In genomic region chr3:105716353-105717000, GRCm38 (mm10) we compare ENCODE assay signal across 11 mouse cellular contexts. TPM values are rescaled to one million over a fixed set of nuclear protein-coding genes. Genes with fewer than 3 reads are reported as not detected.
A peak's percentile ranks its signal among the peaks of the same experiment; 100 is the strongest.
DNase-seq lines count a peak whose midpoint lies in the region; ATAC-seq lines count a peak whose summit lies in the region.
"Had no signal": no experiment of that assay in that cellular context is flagged by ENCODE, and none has a peak within 500 bp of the region (broad histone marks: within the 10 kb centered on the region; RNA-seq: fewer than 3 reads in every experiment).

No protein-coding gene starts in this region.

- H3K4me1 ChIP-seq in heart, embryonic 10.5 days: peaks cover 53% of the 10 kb centered on the region
- peaks cover 49% of the 10 kb centered on the region for H3K4me1 ChIP-seq in neural tube, embryonic 13.5 days (replicated peaks)
- H3K4me1 ChIP-seq in kidney, embryonic 14.5 days (ENCODE audit: control insufficient read depth, insufficient read depth, low read length): peaks cover 17% of the 10 kb centered on the region; the same call in 1 of the 2 replicates

- no peak overlapping the region for H3K9ac ChIP-seq in neural tube, embryonic 13.5 days
- H3K9ac ChIP-seq in kidney, embryonic 14.5 days (ENCODE audit: low read depth, low read length): no peak overlapping the region
- H3K9ac ChIP-seq: lung, embryonic 15.5 days; midbrain, embryonic 13.5 days had no signal

- H3K9me3 ChIP-seq in heart, embryonic 10.5 days: no peaks in the 10 kb centered on the region
- H3K9me3 ChIP-seq in neural tube, embryonic 13.5 days: no peaks in the 10 kb centered on the region
- H3K9me3 ChIP-seq in kidney, embryonic 14.5 days (ENCODE audit: control insufficient read depth, low read length): no peaks in the 10 kb centered on the region
- H3K9me3 ChIP-seq: lung, embryonic 15.5 days; midbrain, embryonic 13.5 days had no signal

- intact Hi-C loops in heart, postnatal 14 days (cut with DNase I): no loop called here

- H3K4me2 ChIP-seq in neural tube, embryonic 13.5 days: no peak overlapping the region
- H3K4me2 ChIP-seq in kidney, embryonic 14.5 days (replicated peaks; ENCODE audit: low read depth, low read length): no peak overlapping the region
- H3K4me2 ChIP-seq: lung, embryonic 15.5 days; midbrain, embryonic 13.5 days had no signal

- H3K36me3 ChIP-seq in heart, embryonic 10.5 days: peaks cover 9% of the 10 kb centered on the region; the same call in 1 of the 2 replicates
- no peaks in the 10 kb centered on the region for H3K36me3 ChIP-seq in neural tube, embryonic 13.5 days
- no peaks in the 10 kb centered on the region for H3K36me3 ChIP-seq in kidney, embryonic 14.5 days (ENCODE audit: control insufficient read depth, insufficient read depth, low read length)
- H3K36me3 ChIP-seq: midbrain, embryonic 13.5 days had no signal

- WGBS in heart, embryonic 10.5 days: 64% methylated on average over 18 of the region's 18 CpGs
- 67% methylated on average over 18 of the region's 18 CpGs for WGBS in neural tube, embryonic 13.5 days
- 62% methylated on average over 18 of the region's 18 CpGs for WGBS in kidney, embryonic 14.5 days

- H3K4me3 ChIP-seq in heart, embryonic 10.5 days: no peak overlapping the region
- H3K4me3 ChIP-seq in neural tube, embryonic 13.5 days: no peak overlapping the region
- no peak overlapping the region for H3K4me3 ChIP-seq in kidney, embryonic 14.5 days (ENCODE audit: low read length)
- H3K4me3 ChIP-seq: lung, embryonic 15.5 days; midbrain, embryonic 13.5 days had no signal

- DNase-seq in cerebellum, adult 11-12 months: peak; percentile 61
- DNase-seq in cerebellum, adult 8-10 months: no peak
- DNase-seq in heart, embryonic 10.5 days (ENCODE audit: low spot score): no peak
- DNase-seq in heart, postnatal 14 days: no peak
- DNase-seq in neural tube, embryonic 10.5 days (ENCODE audit: extremely low spot score, low spot score): no peak
- DNase-seq: kidney, postnatal 10 days had no signal

- H3K27me3 ChIP-seq in heart, embryonic 10.5 days (ENCODE audit: insufficient read depth, poor library complexity, severe bottlenecking): no peaks in the 10 kb centered on the region
- H3K27me3 ChIP-seq in neural tube, embryonic 13.5 days: no peaks in the 10 kb centered on the region
- no peaks in the 10 kb centered on the region for H3K27me3 ChIP-seq in kidney, embryonic 14.5 days (ENCODE audit: control insufficient read depth, insufficient read depth, low read length)
- H3K27me3 ChIP-seq: lung, embryonic 15.5 days; midbrain, embryonic 13.5 days had no signal

- ATAC-seq in neural tube, embryonic 13.5 days (ENCODE audit: low read depth): no peak
- ATAC-seq in megakaryocyte, adult 5-6 weeks (ENCODE audit: poor library complexity, severe bottlenecking): peak; percentile 39; the same call in 1 of the 2 replicates
- no peak for ATAC-seq in kidney, embryonic 14.5 days (ENCODE audit: low FRiP score, low TSS enrichment)
- ATAC-seq: midbrain, embryonic 13.5 days had no signal

- peak overlapping the region; percentile 36 for H3K27ac ChIP-seq in heart, embryonic 10.5 days
- H3K27ac ChIP-seq in neural tube, embryonic 13.5 days (replicated peaks): peak overlapping the region; percentile 19; the same call in 1 of the 2 replicates
- no peak overlapping the region for H3K27ac ChIP-seq in kidney, embryonic 14.5 days (ENCODE audit: low read depth, low read length)
- H3K27ac ChIP-seq: lung, embryonic 15.5 days; midbrain, embryonic 13.5 days had no signal

RNA-seq across cellular contexts. Expression of gene Inka2, which starts 12.1 kb away (rescaled TPM):
- 1.5 and 2.4 TPM in 2 replicates for polyA plus RNA-seq in heart, embryonic 10.5 days (2016; fragmentation: Nextera tagmentation; extraction: Ambion mirVana)
- 10 to 100 TPM; 35.5 to 37.7 TPM for total RNA-seq in heart, postnatal 14 days (2021)
- 4.0 and 4.8 TPM in 2 replicates for polyA plus RNA-seq in neural tube, embryonic 13.5 days (2015; fragmentation: Nextera tagmentation; extraction: Ambion mirVana)
- total RNA-seq in megakaryocyte, adult 5-6 weeks (2015): 0.42 TPM in 1 of 2 replicates, not detected in the other
- not detected in 2 replicates for total RNA-seq in megakaryocyte, adult 5-6 weeks (2017)
- 0.46 and 0.57 TPM in 2 replicates for polyA plus RNA-seq in kidney, embryonic 14.5 days (2014; fragmentation: Nextera tagmentation; extraction: Ambion mirVana)

RNA-seq across cellular contexts. Expression of gene Ddx20, which starts 29.1 kb away (rescaled TPM):
- polyA plus RNA-seq in heart, embryonic 10.5 days (2016; fragmentation: Nextera tagmentation; extraction: Ambion mirVana): 30.5 and 37.2 TPM in 2 replicates
- 10 to 100 TPM; 11.2 to 12.7 TPM for total RNA-seq in heart, postnatal 14 days (2021)
- polyA plus RNA-seq in neural tube, embryonic 13.5 days (2015; fragmentation: Nextera tagmentation; extraction: Ambion mirVana): 24.9 and 27.2 TPM in 2 replicates
- 14.3 and 18.3 TPM in 2 replicates for total RNA-seq in megakaryocyte, adult 5-6 weeks (2015)
- total RNA-seq in megakaryocyte, adult 5-6 weeks (2017): 34.4 and 34.9 TPM in 2 replicates
- 28.6 and 40.3 TPM in 2 replicates for polyA plus RNA-seq in kidney, embryonic 14.5 days (2014; fragmentation: Nextera tagmentation; extraction: Ambion mirVana)
